Mouse (Mus musculus) liver, postnatal 0 days (tissue): Measurements from ENCODE around the gene Btbd9. TPM values are rescaled to one million over a fixed set of nuclear protein-coding genes. Genes with fewer than 3 reads are reported as not detected.

Experiments used
- ATAC-seq: fragments of 200-750 bp; cut with Nextera tagmentation; 2 replicates; pipeline ENCODE4 v1.8.0; 2017; ENCODE audit warnings: mild to moderate bottlenecking, moderate library complexity
- DNase-seq: peaks from one replicate; pipeline ENCODE4 v3.0.0-alpha.2; 2016
- H3K27ac ChIP-seq: fragments of 300-500 bp; sonication (generic); 2 replicates; pipeline ENCODE4 v1.5.1; 2014; ENCODE audit warnings: antibody characterized with exemption, moderate library complexity, mild to moderate bottlenecking, low read depth
- H3K27me3 ChIP-seq: fragments of 300-500 bp; sonication (generic); 2 replicates; pipeline ENCODE4 v1.6.1; 2014; ENCODE audit warnings: low read length, control low read depth, mixed read lengths; ENCODE audit not compliant: insufficient read depth
- H3K36me3 ChIP-seq: fragments of 300-500 bp; sonication (generic); replicated peaks from 2 replicates; pipeline ENCODE4 v1.6.1; 2014; ENCODE audit warnings: mild to moderate bottlenecking, control low read depth, low read length, moderate library complexity, mixed read lengths; ENCODE audit not compliant: insufficient read depth
- H3K4me1 ChIP-seq: fragments of 300-500 bp; sonication (generic); 2 replicates; pipeline ENCODE4 v1.6.1; 2014; ENCODE audit warnings: antibody characterized with exemption, mild to moderate bottlenecking, control low read depth; ENCODE audit not compliant: insufficient read depth
- H3K4me2 ChIP-seq: fragments of 300-500 bp; sonication (generic); 2 replicates; pipeline ENCODE4 v1.6.1; 2014; ENCODE audit warnings: low read depth, mild to moderate bottlenecking, low read length, moderate library complexity, mixed read lengths
- H3K4me3 ChIP-seq: fragments of 300-500 bp; sonication (generic); 2 replicates; pipeline ENCODE4 v1.5.1; 2014; ENCODE audit warnings: low read depth, low read length
- H3K9ac ChIP-seq: fragments of 300-500 bp; sonication (generic); replicated peaks from 2 replicates; pipeline ENCODE4 v1.6.1; 2014; ENCODE audit warnings: mild to moderate bottlenecking, moderate library complexity
- H3K9me3 ChIP-seq: fragments of 300-500 bp; sonication (generic); 2 replicates; pipeline ENCODE4 v1.6.1; 2016; ENCODE audit warnings: mild to moderate bottlenecking, control low read depth, low read length, mixed read lengths
- CTCF ChIP-seq: sonication (generic); IDR thresholded peaks from 2 replicates; pipeline ENCODE4 v1.5.1; 2016; ENCODE audit warnings: antibody characterized with exemption, low read depth
- EP300 ChIP-seq: IDR thresholded peaks from 2 replicates; pipeline ENCODE4 v1.6.1; 2016; ENCODE audit warnings: antibody characterized with exemption, low read depth, mild to moderate bottlenecking
- WGBS: fragments of 180-500 bp; shearing (Covaris S2); extraction: QIAGEN DNeasy Blood & Tissue Kit; methylation state at CpG from one replicate; pipeline ENCODE4 v1.1.7; 2014; ENCODE audit not compliant: insufficient replicate concordance; 5-methylcytosine and 5-hydroxymethylcytosine counted together
- polyA plus RNA-seq: library from polyadenylated mRNA; unstranded; fragments of >200 nt; fragmentation: Nextera tagmentation; extraction: Ambion mirVana; gene quantifications from 2 replicates; pipeline ENCODE4 v1.2.1, GENCODE M21; 2015

The Btbd9 gene
- polyA plus RNA-seq, 1 experiment from 2014 or later, result 16.5 TPM

DNA sequence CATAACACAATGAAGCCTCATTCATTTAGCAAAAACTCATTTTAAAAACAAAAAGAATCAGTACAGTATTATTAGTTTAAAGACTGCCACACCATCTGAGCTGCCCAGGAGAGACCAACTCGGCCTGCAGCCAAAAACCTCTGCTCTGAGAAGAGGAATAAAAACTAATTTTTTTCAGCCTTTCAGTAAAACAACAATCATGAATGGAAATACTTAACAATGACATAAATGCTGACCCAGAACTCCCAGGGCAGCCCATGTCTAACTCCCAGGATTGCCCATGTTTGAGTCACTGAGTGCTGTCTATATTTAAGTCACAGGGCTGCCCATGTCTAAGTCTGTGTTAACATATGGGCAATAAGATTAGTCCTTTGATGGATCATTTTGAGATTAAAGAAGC lies 155.0 kb downstream of the Btbd9 start:
- H3K4me3 ChIP-seq, result no peak overlapping the region
- no peak for ATAC-seq
- H3K27me3 ChIP-seq, result no peaks in the 10 kb centered on the region
- TF ChIP-seq CTCF (no peak), EP300 (no peak)
- DNase-seq, result no peak
- H3K27ac ChIP-seq, result no peak overlapping the region
- no peaks in the 10 kb centered on the region for H3K36me3 ChIP-seq
- H3K9me3 ChIP-seq, result no peaks in the 10 kb centered on the region
- H3K9ac ChIP-seq, result no peak overlapping the region
- 78% methylated on average over 1 of the region's 1 CpGs for WGBS
- H3K4me1 ChIP-seq, result no peaks in the 10 kb centered on the region
- H3K4me2 ChIP-seq, result no peak overlapping the region

DNA sequence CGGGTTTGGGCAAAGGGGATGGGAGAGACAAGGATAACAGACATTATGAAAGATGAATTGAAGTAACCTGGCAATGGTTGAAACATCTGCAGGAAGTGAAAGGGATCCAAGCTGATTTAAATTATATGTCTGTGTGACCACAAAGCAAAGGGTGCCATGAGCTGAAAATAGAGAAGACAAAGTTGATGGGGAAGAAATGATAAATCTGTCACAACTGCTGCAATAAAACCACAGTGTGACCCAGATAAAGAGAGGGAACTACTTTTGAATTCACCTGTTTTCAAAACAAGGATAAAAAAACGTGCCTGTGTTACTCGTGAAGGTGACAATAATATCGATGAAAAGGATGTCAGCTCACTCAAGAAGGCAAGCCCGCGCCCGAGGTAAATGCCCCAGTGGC lies 156.8 kb downstream of the Btbd9 start:
- Histone ChIP-seq H3K9me3 (no peaks in the 10 kb centered on the region), H3K4me3 (no peak overlapping the region), H3K36me3 (no peaks in the 10 kb centered on the region), H3K9ac (no peak overlapping the region), H3K27me3 (no peaks in the 10 kb centered on the region), H3K4me1 (peaks cover 3% of the 10 kb centered on the region; the same call in 1 of the 2 replicates), H3K27ac (no peak overlapping the region), H3K4me2 (no peak overlapping the region)
- TF ChIP-seq CTCF, result no peak
- TF ChIP-seq EP300, result no peak
- DNase-seq, result no peak
- ATAC-seq, result no peak
- WGBS, result 57% methylated on average over 7 of the region's 7 CpGs

DNA sequence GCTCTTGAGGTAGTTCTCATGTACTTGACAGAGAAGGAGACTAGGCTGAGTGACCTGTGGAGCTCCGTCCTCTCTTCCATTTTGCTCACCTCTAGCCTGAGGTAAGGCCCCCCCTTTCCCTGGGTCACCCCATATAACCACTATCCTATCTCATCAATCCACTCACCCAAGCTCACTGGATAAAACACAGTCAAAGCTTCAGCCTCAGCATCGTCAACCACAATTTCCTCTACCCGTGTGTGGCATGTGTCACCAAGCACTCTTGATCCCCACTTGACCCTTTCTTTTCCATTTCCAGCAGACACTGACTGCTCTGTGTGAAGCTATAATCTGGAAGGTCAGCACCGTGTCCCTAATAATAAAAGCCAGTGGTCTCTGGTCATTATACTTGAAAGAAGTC lies 157.8 kb downstream of the Btbd9 start:
- no peak overlapping the region for H3K27ac ChIP-seq
- ATAC-seq, result no peak
- H3K36me3 ChIP-seq, result no peaks in the 10 kb centered on the region
- H3K4me3 ChIP-seq, result no peak overlapping the region
- no peaks in the 10 kb centered on the region for H3K9me3 ChIP-seq
- no peak for DNase-seq
- no peaks in the 10 kb centered on the region for H3K27me3 ChIP-seq
- TF ChIP-seq EP300 (no peak), CTCF (no peak)
- no peak overlapping the region for H3K9ac ChIP-seq
- no peak overlapping the region for H3K4me2 ChIP-seq
- peaks cover 3% of the 10 kb centered on the region; the same call in 1 of the 2 replicates for H3K4me1 ChIP-seq
- 44% methylated on average over 4 of the region's 4 CpGs for WGBS

DNA sequence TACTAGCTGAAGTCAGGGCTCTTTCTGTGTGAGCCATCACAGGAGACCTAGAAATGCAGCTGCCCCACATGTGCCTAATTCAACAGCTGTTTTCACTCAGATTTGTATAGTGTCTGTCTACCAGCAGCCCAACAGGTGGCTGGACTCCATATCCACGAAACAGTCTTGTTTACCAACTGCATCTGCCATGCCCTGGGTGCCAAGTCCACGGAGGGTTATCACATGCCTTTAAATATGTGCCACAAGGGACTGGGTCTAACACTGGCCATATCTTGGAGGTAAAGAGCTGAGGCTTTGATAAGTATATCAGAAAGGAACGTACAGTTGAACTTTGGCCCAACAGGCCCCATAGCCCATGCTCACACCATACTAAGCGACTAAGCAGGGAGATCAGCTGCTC lies 159.2 kb downstream of the Btbd9 start:
- Histone ChIP-seq H3K9me3 (no peaks in the 10 kb centered on the region), H3K27ac (no peak overlapping the region), H3K36me3 (no peaks in the 10 kb centered on the region), H3K4me1 (peaks cover 3% of the 10 kb centered on the region; the same call in 1 of the 2 replicates), H3K4me2 (no peak overlapping the region), H3K27me3 (no peaks in the 10 kb centered on the region), H3K9ac (no peak overlapping the region), H3K4me3 (no peak overlapping the region)
- WGBS, result 59% methylated on average over 4 of the region's 4 CpGs
- ATAC-seq (no peak), DNase-seq (no peak)
- TF ChIP-seq EP300 (no peak), CTCF (no peak)

DNA sequence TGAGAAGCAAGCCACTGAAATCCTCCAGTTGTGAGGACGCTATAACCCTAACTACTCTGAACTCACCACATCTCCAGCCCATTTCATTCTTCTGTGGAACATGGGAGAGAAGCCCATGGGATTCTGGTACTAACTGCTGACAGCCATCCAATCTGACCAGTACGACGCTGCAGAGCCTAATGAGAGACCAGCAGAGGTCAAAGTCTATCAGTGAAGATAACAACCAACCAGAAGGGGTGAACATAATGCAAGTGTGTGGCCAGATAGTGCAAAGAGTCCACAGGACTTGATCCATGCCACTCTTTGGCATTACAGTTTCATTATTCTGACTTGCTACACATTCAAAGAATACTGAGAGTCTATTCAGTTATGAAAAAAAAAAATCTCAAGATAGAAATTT lies 160.6 kb downstream of the Btbd9 start:
- no peak overlapping the region for H3K9ac ChIP-seq
- no peak overlapping the region for H3K4me2 ChIP-seq
- no peak overlapping the region for H3K27ac ChIP-seq
- no peaks in the 10 kb centered on the region for H3K9me3 ChIP-seq
- H3K36me3 ChIP-seq, result no peaks in the 10 kb centered on the region
- no peaks in the 10 kb centered on the region for H3K27me3 ChIP-seq
- no peak overlapping the region for H3K4me3 ChIP-seq
- no peak for TF ChIP-seq EP300
- no peak for TF ChIP-seq CTCF
- ATAC-seq, result no peak
- H3K4me1 ChIP-seq, result peaks cover 3% of the 10 kb centered on the region; the same call in 1 of the 2 replicates
- no peak for DNase-seq
- WGBS, result 64% methylated on average over 3 of the region's 3 CpGs

DNA sequence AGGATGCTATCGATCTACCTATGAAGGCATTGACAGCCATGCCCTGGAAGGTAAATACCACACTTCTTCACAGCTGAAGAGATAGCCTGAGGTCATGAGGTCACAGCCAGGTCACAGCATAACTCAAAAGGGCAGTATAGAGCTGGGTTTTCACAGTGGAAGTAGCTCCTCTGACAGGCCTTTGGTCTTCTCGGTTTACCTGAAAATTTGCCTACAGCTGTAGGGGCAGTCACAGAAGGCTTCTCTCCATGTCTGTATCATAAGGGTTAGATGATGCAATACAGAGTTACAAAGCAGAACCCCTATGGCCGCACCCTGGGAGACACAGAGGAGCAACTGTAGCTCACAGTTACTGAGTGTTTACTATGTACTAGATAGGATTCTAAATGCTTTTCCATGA lies 163.3 kb downstream of the Btbd9 start:
- H3K36me3 ChIP-seq, result no peaks in the 10 kb centered on the region
- H3K9ac ChIP-seq, result no peak overlapping the region
- WGBS, result 62% methylated on average over 3 of the region's 3 CpGs

DNA sequence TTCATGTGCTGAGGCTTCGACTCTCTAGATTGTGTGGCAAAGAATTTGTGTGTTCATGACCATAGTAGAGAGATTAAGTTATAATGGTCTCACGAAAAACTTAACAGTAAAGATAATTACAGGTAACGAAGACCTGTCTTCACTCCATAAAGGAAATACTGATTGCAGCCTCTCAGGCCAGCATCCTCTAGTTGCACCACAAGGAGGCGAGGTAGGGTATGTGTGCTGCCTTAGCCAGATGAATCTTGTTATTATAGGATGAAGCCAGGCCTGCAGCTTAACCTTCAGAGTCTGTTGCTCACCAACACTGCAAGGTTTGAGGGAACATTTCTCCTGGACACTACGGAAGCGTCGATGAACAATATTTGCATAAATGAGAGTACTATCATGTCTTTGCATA lies 170.3 kb downstream of the Btbd9 start:
- H3K9ac ChIP-seq, result no peak overlapping the region
- no peak for ATAC-seq
- DNase-seq, result no peak
- TF ChIP-seq EP300 (no peak), CTCF (no peak)
- WGBS, result 81% methylated on average over 7 of the region's 7 CpGs
- H3K4me3 ChIP-seq, result no peak overlapping the region
- no peak overlapping the region for H3K4me2 ChIP-seq
- H3K27me3 ChIP-seq, result no peaks in the 10 kb centered on the region
- no peaks in the 10 kb centered on the region for H3K9me3 ChIP-seq
- H3K36me3 ChIP-seq, result no peaks in the 10 kb centered on the region
- H3K27ac ChIP-seq, result no peak overlapping the region
- H3K4me1 ChIP-seq, result no peaks in the 10 kb centered on the region

More for the DNA sequence above, 163.3 kb downstream of the Btbd9 start:
- no peak overlapping the region for H3K4me2 ChIP-seq
- ATAC-seq (no peak), DNase-seq (no peak)
- H3K4me3 ChIP-seq, result no peak overlapping the region
- no peaks in the 10 kb centered on the region for H3K27me3 ChIP-seq
- no peak overlapping the region for H3K27ac ChIP-seq
- no peak for TF ChIP-seq CTCF
- TF ChIP-seq EP300, result no peak
- H3K4me1 ChIP-seq, result peaks cover 3% of the 10 kb centered on the region; the same call in 1 of the 2 replicates
- no peaks in the 10 kb centered on the region for H3K9me3 ChIP-seq
